13 mouse cellular contexts compared by ENCODE assay signal in genomic region chr4:99659361-99660072, GRCm38 (mm10). TPM values are rescaled to one million over a fixed set of nuclear protein-coding genes. Genes with fewer than 3 reads are reported as not detected.
DNase-seq lines count a peak whose midpoint lies in the region; ATAC-seq and TF ChIP-seq lines count a peak whose summit lies in the region.
"Had no signal": no experiment of that assay in that cellular context is flagged by ENCODE, and none has a peak within 500 bp of the region (broad histone marks: within the 10 kb centered on the region; RNA-seq: fewer than 3 reads in every experiment).

No protein-coding gene starts in this region.

- no peak overlapping the region for H3K9ac ChIP-seq in heart, adult 2 months (ENCODE audit: low read depth, low read length)
- H3K9ac ChIP-seq in hindbrain, embryonic 13.5 days = no peak overlapping the region
- H3K9ac ChIP-seq: heart, embryonic 15.5 days; liver, embryonic 15.5 days had no signal

- no peaks in the 10 kb centered on the region for H3K4me1 ChIP-seq in heart, adult 2 months (ENCODE audit: control insufficient read depth, insufficient read depth, low read length)
- H3K4me1 ChIP-seq in hindbrain, embryonic 13.5 days (replicated peaks) = peaks cover 26% of the 10 kb centered on the region

- WGBS in heart, adult 2 months = 7% methylated on average over 28 of the region's 28 CpGs
- 2% methylated on average over 28 of the region's 28 CpGs for WGBS in hindbrain, embryonic 13.5 days

- TF ChIP-seq EP300 in heart, adult 2 months (IDR thresholded peaks at IDR 0.05; ENCODE audit: insufficient read depth, low read depth, low read length) = no peak

- no peak for ATAC-seq in hindbrain, embryonic 13.5 days (ENCODE audit: low FRiP score)
- no peak for ATAC-seq in CD4-positive, CD25-positive, alpha-beta regulatory T cell, adult 4 months
- ATAC-seq: forebrain, embryonic 14.5 days had no signal

- H3K27me3 ChIP-seq in heart, adult 2 months (ENCODE audit: control insufficient read depth, insufficient read depth, low read length) = peaks cover 48% of the 10 kb centered on the region
- H3K27me3 ChIP-seq in hindbrain, embryonic 13.5 days = peaks cover 83% of the 10 kb centered on the region

- intact Hi-C loops in heart, adult 2 months (cut with DNase I) = loop anchor here (2.0 kb wide), 1 partner anchor 55 kb away; the partner anchor contains the start of gene Alg6
- intact Hi-C loops in left cerebral cortex, postnatal 10 days (cut with DNase I) = loop anchor here (5.0 to 10.0 kb wide), 2 partner anchors 87 to 425 kb away; no protein-coding TSS in a partner anchor

- H3K4me3 ChIP-seq in heart, adult 2 months = no peak overlapping the region
- H3K4me3 ChIP-seq in hindbrain, embryonic 13.5 days = peak overlapping the region; percentile 24
- H3K4me3 ChIP-seq: heart, embryonic 15.5 days; layer of hippocampus, adult 2 months; liver, embryonic 15.5 days had no signal

- H3K9me3 ChIP-seq in hindbrain, embryonic 13.5 days = no peaks in the 10 kb centered on the region
- H3K9me3 ChIP-seq: heart, embryonic 15.5 days; liver, embryonic 15.5 days had no signal

- no peak overlapping the region for H3K27ac ChIP-seq in heart, adult 2 months
- H3K27ac ChIP-seq in hindbrain, embryonic 13.5 days = peak overlapping the region; percentile 6; the same call in 1 of the 2 replicates
- H3K27ac ChIP-seq: heart, embryonic 15.5 days; layer of hippocampus, adult 2 months; liver, embryonic 15.5 days had no signal

- no peaks in the 10 kb centered on the region for H3K36me3 ChIP-seq in heart, adult 2 months (ENCODE audit: control insufficient read depth, insufficient read depth, low read length)
- H3K36me3 ChIP-seq in hindbrain, embryonic 13.5 days = no peaks in the 10 kb centered on the region
- H3K36me3 ChIP-seq: heart, embryonic 15.5 days; liver, embryonic 15.5 days had no signal

- H3K4me2 ChIP-seq in hindbrain, embryonic 13.5 days = peak overlapping the region; percentile 36
- H3K4me2 ChIP-seq: liver, embryonic 15.5 days had no signal

- no peak for TF ChIP-seq POLR2A in heart, adult 2 months (IDR thresholded peaks at IDR 0.05; ENCODE audit: insufficient read depth, low read depth, low read length)

- DNase-seq in heart, adult 2 months = peak; percentile 11 to 31
- no peak for DNase-seq in heart, adult 9 months (ENCODE audit: low spot score in 2 of 2)
- DNase-seq in retina, embryonic 14.5 days (ENCODE audit: low spot score) = peak; percentile 60
- no peak for DNase-seq in retina, postnatal 1 day
- no peak for DNase-seq in left cerebral cortex, postnatal 10 days (ENCODE audit: extremely low spot score in 1 of 2, low spot score in 2 of 2)
- DNase-seq: thymus, adult 2 months had no signal

- no peak for TF ChIP-seq CTCF in heart, adult 2 months (IDR thresholded peaks at IDR 0.05)

- no peaks in the 10 kb centered on the region for H3K79me2 ChIP-seq in heart, adult 2 months (replicated peaks; ENCODE audit: control insufficient read depth, insufficient read depth, low read length)

RNA-seq across cellular contexts. Expression of gene Foxd3, which starts 3.4 kb away (rescaled TPM):
- total RNA-seq in heart, adult 2 months (2021) = under 1 TPM; 0.27 to 0.86 TPM
- 0.59 and 0.62 TPM in 2 replicates for polyA plus RNA-seq in heart, adult 2 months (2012; rRNA removed)
- 2.2 TPM in 2 replicates for polyA plus RNA-seq in hindbrain, embryonic 13.5 days (2015; fragmentation: Nextera tagmentation; extraction: Ambion mirVana)
- polyA plus RNA-seq in CD4-positive, CD25-positive, alpha-beta regulatory T cell, adult 4 months (2017; shearing (Covaris generic)) = not detected
- total RNA-seq in left cerebral cortex, postnatal 10 days (2021) = not detected
- total RNA-seq: layer of hippocampus, adult 2 months had no signal
- polyA plus RNA-seq: forebrain, embryonic 14.5 days; heart, embryonic 15.5 days; liver, embryonic 15.5 days; midbrain, postnatal 0 days had no signal

RNA-seq across cellular contexts. Expression of gene Alg6, which starts 55.9 kb away (rescaled TPM):
- total RNA-seq in heart, adult 2 months (2021) = 1 to 10 TPM; 5.9 to 7.0 TPM
- polyA plus RNA-seq in heart, adult 2 months (2012; rRNA removed) = 1.8 and 5.8 TPM in 2 replicates
- 10.0 and 10.8 TPM in 2 replicates for polyA plus RNA-seq in hindbrain, embryonic 13.5 days (2015; fragmentation: Nextera tagmentation; extraction: Ambion mirVana)
- polyA plus RNA-seq in CD4-positive, CD25-positive, alpha-beta regulatory T cell, adult 4 months (2017; shearing (Covaris generic)) = 10 to 100 TPM in 1 of 2 experiments, 1 to 10 TPM in 1; 8.5 to 10.7 TPM
- total RNA-seq in left cerebral cortex, postnatal 10 days (2021) = 10 to 100 TPM; 13.5 to 14.0 TPM

Comparison
In these comparisons a context has a peak if more than half of its experiments do, and no peak if none do; other contexts are left out.
1. DNase-seq: peak in heart, adult 2 months (2 of 2) and retina, embryonic 14.5 days (single experiment); none in heart, adult 9 months (0 of 2), retina, postnatal 1 day (single experiment) and left cerebral cortex, postnatal 10 days (0 of 2).